Mouse (Mus musculus) kidney, embryonic 16.5 days (tissue): ENCODE data around the gene Trim30d. TPM values are rescaled to one million over a fixed set of nuclear protein-coding genes. Genes with fewer than 3 reads are reported as not detected.
"Not testable (repeated sequence)": the region's sequence is repeated elsewhere in the genome, so short reads cannot be mapped to it uniquely, and the experiment has no call there.

Experiments
- ATAC-seq: fragments of 200-750 bp; cut with Nextera tagmentation; 2 replicates; pipeline ENCODE4 v1.8.0; 2017; ENCODE audit warnings: moderate TSS enrichment; ENCODE audit not compliant: low FRiP score, low TSS enrichment
- H3K27ac ChIP-seq: fragments of 300-500 bp; sonication (generic); 2 replicates; pipeline ENCODE4 v1.5.1; 2014; ENCODE audit warnings: low read length
- H3K27me3 ChIP-seq: fragments of 300-500 bp; sonication (generic); 2 replicates; pipeline ENCODE4 v1.6.1; 2014; ENCODE audit warnings: low read length, control low read depth, mixed read lengths; ENCODE audit not compliant: insufficient read depth
- H3K36me3 ChIP-seq: fragments of 300-500 bp; sonication (generic); 2 replicates; pipeline ENCODE4 v1.6.1; 2014; ENCODE audit warnings: low read length, control low read depth, mixed read lengths; ENCODE audit not compliant: insufficient read depth
- H3K4me1 ChIP-seq: fragments of 300-500 bp; sonication (generic); 2 replicates; pipeline ENCODE4 v1.6.1; 2014; ENCODE audit warnings: low read length, control low read depth, mixed read lengths; ENCODE audit not compliant: insufficient read depth
- H3K4me2 ChIP-seq: fragments of 300-500 bp; sonication (generic); replicated peaks from 2 replicates; pipeline ENCODE4 v1.6.1; 2014; ENCODE audit warnings: low read depth, low read length
- H3K4me3 ChIP-seq: fragments of 300-500 bp; sonication (generic); 2 replicates; pipeline ENCODE4 v1.5.1; 2014; ENCODE audit warnings: mild to moderate bottlenecking, low read length
- H3K9ac ChIP-seq: fragments of 300-500 bp; sonication (generic); replicated peaks from 2 replicates; pipeline ENCODE4 v1.6.1; 2014; ENCODE audit warnings: low read length
- H3K9me3 ChIP-seq: fragments of 300-500 bp; sonication (generic); 2 replicates; pipeline ENCODE4 v1.6.1; 2016; ENCODE audit warnings: low read length, control low read depth
- WGBS: fragments of 180-500 bp; shearing (Covaris S2); extraction: QIAGEN DNeasy Blood & Tissue Kit; methylation state at CpG from one replicate; pipeline ENCODE4 v1.1.7; 2014; 5-methylcytosine and 5-hydroxymethylcytosine counted together
- polyA plus RNA-seq: library from polyadenylated mRNA; unstranded; fragments of >200 nt; fragmentation: Nextera tagmentation; extraction: Ambion mirVana; gene quantifications from 2 replicates; pipeline ENCODE4 v1.2.1, GENCODE M21; 2015

Gene Trim30d
- 0.35 and 0.42 TPM in 2 replicates for polyA plus RNA-seq

- H3K27me3 ChIP-seq, H3K27ac ChIP-seq, H3K36me3 ChIP-seq, H3K4me3 ChIP-seq, H3K9me3 ChIP-seq, H3K4me1 ChIP-seq, ATAC-seq, H3K9ac ChIP-seq, H3K4me2 ChIP-seq: not testable (repeated sequence)
Measured at GRCm38 (mm10) chr7:104507421-104508065, at the start of gene Trim30d. TSS of gene Trim30d (minus strand) at chr7:104507849.

- Histone ChIP-seq H3K4me3 (no peak overlapping the region), H3K4me2 (no peak overlapping the region), H3K27me3 (no peaks in the 10 kb centered on the region), H3K27ac (no peak overlapping the region), H3K9ac (no peak overlapping the region), H3K36me3 (no peaks in the 10 kb centered on the region), H3K4me1 (no peaks in the 10 kb centered on the region), H3K9me3 (no peaks in the 10 kb centered on the region)
- ATAC-seq: no peak
- WGBS: 63% methylated on average over 1 of the region's 1 CpGs
Measured at GRCm38 (mm10) chr7:104552700-104553099, 45.1 kb upstream of the Trim30d start.

GRCm38 (mm10) chr7:104549833-104550232, 42.2 kb upstream of the Trim30d start, which contains the start of gene Olfr651:
TSS of gene Olfr651 (plus strand) at chr7:104550133.
- no peak within 1 kb of the TSS for H3K9ac ChIP-seq
- no peak within 1 kb of the TSS for H3K4me2 ChIP-seq
- H3K27me3 ChIP-seq: no peaks in the 10 kb centered on the region
- H3K27ac ChIP-seq: no peak within 1 kb of the TSS
- no peaks in the 10 kb centered on the region for H3K9me3 ChIP-seq
- H3K4me3 ChIP-seq: no peak within 1 kb of the TSS
- ATAC-seq: no peak
- no peaks in the 10 kb centered on the region for H3K4me1 ChIP-seq
- no peaks in the 10 kb centered on the region for H3K36me3 ChIP-seq
- 77% methylated on average over 5 of the region's 5 CpGs for WGBS

GRCm38 (mm10) chr7:104501589-104502371, 5.9 kb downstream of the Trim30d start:
- H3K27me3 ChIP-seq: no peaks in the 10 kb centered on the region
- H3K4me1 ChIP-seq: no peaks in the 10 kb centered on the region
- 4% methylated on average over 35 of the region's 59 CpGs for WGBS
- H3K36me3 ChIP-seq: no peaks in the 10 kb centered on the region
- no peak overlapping the region for H3K27ac ChIP-seq
- H3K9me3 ChIP-seq: no peaks in the 10 kb centered on the region
- H3K4me2 ChIP-seq: peak overlapping the region; percentile 70
- peak overlapping the region; percentile 65 for H3K9ac ChIP-seq
- H3K4me3 ChIP-seq: peak overlapping the region; percentile 54
- ATAC-seq: peak; percentile 97

GRCm38 (mm10) chr7:104501186-104501585, 6.5 kb downstream of the Trim30d start:
- 50% methylated on average over 6 of the region's 6 CpGs for WGBS
- H3K36me3 ChIP-seq, H3K4me1 ChIP-seq, H3K9ac ChIP-seq, H3K9me3 ChIP-seq, H3K27me3 ChIP-seq, H3K4me3 ChIP-seq, H3K27ac ChIP-seq, H3K4me2 ChIP-seq: not testable (repeated sequence)
- peak; percentile 9; the same call in 1 of the 2 replicates for ATAC-seq

- not testable (repeated sequence) for H3K4me2 ChIP-seq, H3K27me3 ChIP-seq, H3K9ac ChIP-seq, H3K36me3 ChIP-seq, H3K4me3 ChIP-seq, H3K4me1 ChIP-seq, H3K27ac ChIP-seq, H3K9me3 ChIP-seq
- 32% methylated on average over 6 of the region's 8 CpGs for WGBS
- ATAC-seq: peak; percentile 71; the same call in 1 of the 2 replicates
Measured at GRCm38 (mm10) chr7:104499464-104499863, 8.2 kb downstream of the Trim30d start.

GRCm38 (mm10) chr7:104465065-104465744, 42.4 kb downstream of the Trim30d start, which contains the start of gene Trim30a:
TSS of gene Trim30a (minus strand) at chr7:104465193.
- no peaks in the 10 kb centered on the region for H3K4me1 ChIP-seq
- no peak within 1 kb of the TSS for H3K4me3 ChIP-seq
- no peak within 1 kb of the TSS for H3K4me2 ChIP-seq
- WGBS: 63% methylated on average over 3 of the region's 3 CpGs
- no peaks in the 10 kb centered on the region for H3K9me3 ChIP-seq
- H3K9ac ChIP-seq: no peak within 1 kb of the TSS
- H3K27ac ChIP-seq: no peak within 1 kb of the TSS
- ATAC-seq: peak; percentile 51; the same call in 1 of the 2 replicates
- H3K27me3 ChIP-seq: no peaks in the 10 kb centered on the region
- H3K36me3 ChIP-seq: no peaks in the 10 kb centered on the region

- no peaks in the 10 kb centered on the region for H3K9me3 ChIP-seq
- no peaks in the 10 kb centered on the region for H3K27me3 ChIP-seq
- no peak overlapping the region for H3K4me3 ChIP-seq
- no peaks in the 10 kb centered on the region for H3K36me3 ChIP-seq
- H3K27ac ChIP-seq: no peak overlapping the region
- no peak overlapping the region for H3K4me2 ChIP-seq
- ATAC-seq: peak; percentile 59; the same call in 1 of the 2 replicates
- H3K4me1 ChIP-seq: no peaks in the 10 kb centered on the region
- 46% methylated on average over 2 of the region's 2 CpGs for WGBS
- H3K9ac ChIP-seq: no peak overlapping the region
Measured at GRCm38 (mm10) chr7:104445961-104446645, 61.5 kb downstream of the Trim30d start.
